Mouse (Mus musculus): Measurements from ENCODE around the gene Cyp4a32. TPM values are rescaled to one million over a fixed set of nuclear protein-coding genes. Genes with fewer than 3 reads are reported as not detected.

Gene Cyp4a32
- polyA plus RNA-seq (2014; fragmentation: Illumina TruSeq; extraction: RNeasy Lipid Tissue Mini Kit (QIAGEN cat#74804); ENCODE audit: low replicate concordance): 0.71 TPM

GRCm38 (mm10) chr4:115600611-115601010 lies at the start of gene Cyp4a32:
Gene Cyp4a32 (plus strand): TSS chr4:115600969.

GRCm38 (mm10) chr4:115563401-115563800 lies 37.4 kb upstream of the Cyp4a32 start, which contains the start of gene Cyp4a31:
Gene Cyp4a31 (plus strand): TSS chr4:115563649.

GRCm38 (mm10) chr4:115647580-115647979 lies 46.8 kb downstream of the Cyp4a32 start, which contains the start of gene Cyp4b1:
Gene Cyp4b1 (minus strand): TSS chr4:115647723.

Other genes with a start within 250 kb of the Cyp4a32 start
- not detected for gene Cyp4a12b, start 189.3 kb upstream of the Cyp4a32 start, polyA plus RNA-seq (2014; fragmentation: Illumina TruSeq; extraction: RNeasy Lipid Tissue Mini Kit (QIAGEN cat#74804); ENCODE audit: low replicate concordance)
- gene Cyp4a30b, start 148.4 kb upstream of the Cyp4a32 start, polyA plus RNA-seq (2014; fragmentation: Illumina TruSeq; extraction: RNeasy Lipid Tissue Mini Kit (QIAGEN cat#74804); ENCODE audit: low replicate concordance): not detected
- gene Cyp4a14, start 104.8 kb upstream of the Cyp4a32 start, polyA plus RNA-seq (2014; fragmentation: Illumina TruSeq; extraction: RNeasy Lipid Tissue Mini Kit (QIAGEN cat#74804); ENCODE audit: low replicate concordance): not detected
- 16.8 TPM for gene Cyp4a10, start 82.7 kb upstream of the Cyp4a32 start, polyA plus RNA-seq (2014; fragmentation: Illumina TruSeq; extraction: RNeasy Lipid Tissue Mini Kit (QIAGEN cat#74804); ENCODE audit: low replicate concordance)
- 0.19 TPM for gene Cyp4a31, start 37.3 kb upstream of the Cyp4a32 start, polyA plus RNA-seq (2014; fragmentation: Illumina TruSeq; extraction: RNeasy Lipid Tissue Mini Kit (QIAGEN cat#74804); ENCODE audit: low replicate concordance)
- 99.5 TPM for gene Cyp4b1, start 46.8 kb downstream of the Cyp4a32 start, polyA plus RNA-seq (2014; fragmentation: Illumina TruSeq; extraction: RNeasy Lipid Tissue Mini Kit (QIAGEN cat#74804); ENCODE audit: low replicate concordance)
- 103 TPM for gene Efcab14, start 136.8 kb downstream of the Cyp4a32 start, polyA plus RNA-seq (2014; fragmentation: Illumina TruSeq; extraction: RNeasy Lipid Tissue Mini Kit (QIAGEN cat#74804); ENCODE audit: low replicate concordance)
- gene Tex38, start 180.0 kb downstream of the Cyp4a32 start, polyA plus RNA-seq (2014; fragmentation: Illumina TruSeq; extraction: RNeasy Lipid Tissue Mini Kit (QIAGEN cat#74804); ENCODE audit: low replicate concordance): not detected
- 166 TPM for gene Atpaf1, start 183.8 kb downstream of the Cyp4a32 start, polyA plus RNA-seq (2014; fragmentation: Illumina TruSeq; extraction: RNeasy Lipid Tissue Mini Kit (QIAGEN cat#74804); ENCODE audit: low replicate concordance)
- gene Mob3c, start 227.1 kb downstream of the Cyp4a32 start, polyA plus RNA-seq (2014; fragmentation: Illumina TruSeq; extraction: RNeasy Lipid Tissue Mini Kit (QIAGEN cat#74804); ENCODE audit: low replicate concordance): 25.4 TPM
- 10.1 TPM for gene Mknk1, start 238.2 kb downstream of the Cyp4a32 start, polyA plus RNA-seq (2014; fragmentation: Illumina TruSeq; extraction: RNeasy Lipid Tissue Mini Kit (QIAGEN cat#74804); ENCODE audit: low replicate concordance)

Data from small intestine, adult 10 weeks (tissue).